Mouse (Mus musculus) heart, adult 2 months (tissue): ENCODE results near the gene Olfr63. TPM values are rescaled to one million over a fixed set of nuclear protein-coding genes. Genes with fewer than 3 reads are reported as not detected.

Source experiments
- polyA plus RNA-seq: library from polyadenylated mRNA; depleted of rRNA; stranded (reverse); fragments of >200 nt; gene quantifications from 2 replicates; pipeline ENCODE4 v1.2.3, GENCODE M21; 2012; rRNA removed
- total RNA-seq, 2 experiments: library from RNA; stranded (reverse); gene quantifications; 2 replicates each; pipeline ENCODE4 v1.2.3; 2021

Olfr63 gene
- total and polyA plus RNA-seq, 3 experiments: not detected

Other genes with a start within 250 kb of the Olfr63 start
- 1 to 10 TPM; 3.3 to 4.0 TPM for gene Zfp763, start 231.3 kb upstream of the Olfr63 start, total RNA-seq
- gene Zfp763, start 231.3 kb upstream of the Olfr63 start, polyA plus RNA-seq: 0.76 and 1.6 TPM in 2 replicates
- not detected for gene 4921501E09Rik, start 196.6 kb upstream of the Olfr63 start, total RNA-seq
- gene 4921501E09Rik, start 196.6 kb upstream of the Olfr63 start, polyA plus RNA-seq: not detected in 2 replicates
- gene Zfp563, start 175.4 kb upstream of the Olfr63 start, total RNA-seq: 1 to 10 TPM; 6.0 to 6.1 TPM
- 1.7 and 2.5 TPM in 2 replicates for gene Zfp563, start 175.4 kb upstream of the Olfr63 start, polyA plus RNA-seq
- gene Morc2b, start 125.0 kb upstream of the Olfr63 start, total RNA-seq: under 1 TPM; 0.09 to 0.10 TPM
- gene Morc2b, start 125.0 kb upstream of the Olfr63 start, polyA plus RNA-seq: 0.20 and 0.32 TPM in 2 replicates
- not detected for gene Olfr55, start 96.2 kb upstream of the Olfr63 start, total RNA-seq
- not detected in 2 replicates for gene Olfr55, start 96.2 kb upstream of the Olfr63 start, polyA plus RNA-seq
- not detected for gene Olfr239, start 73.4 kb upstream of the Olfr63 start, total RNA-seq
- not detected in 2 replicates for gene Olfr239, start 73.4 kb upstream of the Olfr63 start, polyA plus RNA-seq
- gene Olfr1564, start 43.0 kb upstream of the Olfr63 start, total RNA-seq: under 1 TPM; 0.07 to 0.10 TPM
- gene Olfr1564, start 43.0 kb upstream of the Olfr63 start, polyA plus RNA-seq: 0.47 and 0.56 TPM in 2 replicates
- gene Zfp955a, start 9.5 kb upstream of the Olfr63 start, total RNA-seq: 1 to 10 TPM; 7.7 to 9.0 TPM
- gene Zfp955a, start 9.5 kb upstream of the Olfr63 start, polyA plus RNA-seq: 1.9 and 4.7 TPM in 2 replicates
- 10 to 100 TPM; 11.3 to 11.6 TPM for gene Zfp955b, start 24.9 kb downstream of the Olfr63 start, total RNA-seq
- gene Zfp955b, start 24.9 kb downstream of the Olfr63 start, polyA plus RNA-seq: 2.6 and 5.4 TPM in 2 replicates
- 1 to 10 TPM; 4.5 to 4.9 TPM for gene Zfp81, start 94.2 kb downstream of the Olfr63 start, total RNA-seq
- gene Zfp81, start 94.2 kb downstream of the Olfr63 start, polyA plus RNA-seq: 0.68 and 2.2 TPM in 2 replicates
- gene Zfp101, start 130.0 kb downstream of the Olfr63 start, total RNA-seq: 1 to 10 TPM; 3.7 to 4.4 TPM
- 1.2 and 2.5 TPM in 2 replicates for gene Zfp101, start 130.0 kb downstream of the Olfr63 start, polyA plus RNA-seq
- gene Actl9, start 168.2 kb downstream of the Olfr63 start, total RNA-seq: not detected
- gene Actl9, start 168.2 kb downstream of the Olfr63 start, polyA plus RNA-seq: 0.12 TPM in 1 of 2 replicates, not detected in the other